Mouse (Mus musculus): ENCODE measurements around the gene Tars2. TPM values are rescaled to one million over a fixed set of nuclear protein-coding genes. Genes with fewer than 3 reads are reported as not detected.

Tars2 gene
- polyA plus RNA-seq, 1 experiment from 2014 or later = 52.3 TPM

- Histone ChIP-seq H3K27me3 (ENCODE audit: insufficient read depth, low read length) (no peaks in the 10 kb centered on the region), H3K4me3 (ENCODE audit: low read depth, low read length) (no peak overlapping the region), H3K4me2 (no peak overlapping the region), H3K36me3 (ENCODE audit: insufficient read depth) (peaks cover 70% of the 10 kb centered on the region), H3K27ac (ENCODE audit: low read depth) (no peak overlapping the region), H3K4me1 (ENCODE audit: insufficient read depth) (no peaks in the 10 kb centered on the region), H3K9ac (no peak overlapping the region), H3K9me3 (ENCODE audit: low read depth, low read length) (no peaks in the 10 kb centered on the region)
- TF ChIP-seq CTCF (IDR thresholded peaks at IDR 0.05; ENCODE audit: low read depth) = no peak
- WGBS = 88% methylated on average over 4 of the region's 4 CpGs
- ATAC-seq (ENCODE audit: insufficient read depth) (no peak), DNase-seq (no peak)
Observed at GRCm38 (mm10) chr3:95785501-95785900, 25.5 kb upstream of the Tars2 start.

- no peak overlapping the region for H3K4me2 ChIP-seq
- ATAC-seq (ENCODE audit: insufficient read depth) (no peak), DNase-seq (peak; percentile 63)
- H3K9ac ChIP-seq = no peak overlapping the region
- no peak overlapping the region for H3K4me3 ChIP-seq (ENCODE audit: low read depth, low read length)
- H3K9me3 ChIP-seq (ENCODE audit: low read depth, low read length) = no peaks in the 10 kb centered on the region
- H3K27me3 ChIP-seq (ENCODE audit: insufficient read depth, low read length) = no peaks in the 10 kb centered on the region
- H3K36me3 ChIP-seq (ENCODE audit: insufficient read depth) = peaks cover 76% of the 10 kb centered on the region
- TF ChIP-seq CTCF (IDR thresholded peaks at IDR 0.05; ENCODE audit: low read depth) = peak; percentile 70
- no peak overlapping the region for H3K27ac ChIP-seq (ENCODE audit: low read depth)
- H3K4me1 ChIP-seq (ENCODE audit: insufficient read depth) = no peaks in the 10 kb centered on the region
Observed at GRCm38 (mm10) chr3:95771985-95772384, 12.0 kb upstream of the Tars2 start.

- Histone ChIP-seq H3K27me3 (ENCODE audit: insufficient read depth, low read length) (no peaks in the 10 kb centered on the region), H3K9me3 (ENCODE audit: low read depth, low read length) (no peaks in the 10 kb centered on the region), H3K4me3 (ENCODE audit: low read depth, low read length) (no peak overlapping the region), H3K4me2 (no peak overlapping the region), H3K4me1 (ENCODE audit: insufficient read depth) (no peaks in the 10 kb centered on the region), H3K27ac (ENCODE audit: low read depth) (no peak overlapping the region), H3K36me3 (ENCODE audit: insufficient read depth) (peaks cover 60% of the 10 kb centered on the region), H3K9ac (no peak overlapping the region)
- no peak for ATAC-seq (ENCODE audit: insufficient read depth)
- no peak for DNase-seq
- TF ChIP-seq CTCF (IDR thresholded peaks at IDR 0.05; ENCODE audit: low read depth) = no peak
- 85% methylated on average over 10 of the region's 10 CpGs for WGBS
Observed at GRCm38 (mm10) chr3:95765534-95765933, 5.5 kb upstream of the Tars2 start.

- H3K27me3 ChIP-seq (ENCODE audit: insufficient read depth, low read length) = no peaks in the 10 kb centered on the region
- H3K36me3 ChIP-seq (ENCODE audit: insufficient read depth) = peaks cover 45% of the 10 kb centered on the region
- no peak for TF ChIP-seq CTCF (IDR thresholded peaks at IDR 0.05; ENCODE audit: low read depth)
- no peaks in the 10 kb centered on the region for H3K4me1 ChIP-seq (ENCODE audit: insufficient read depth)
- DNase-seq = no peak
- no peak overlapping the region for H3K4me3 ChIP-seq (ENCODE audit: low read depth, low read length)
- H3K27ac ChIP-seq (ENCODE audit: low read depth) = no peak overlapping the region
- no peaks in the 10 kb centered on the region for H3K9me3 ChIP-seq (ENCODE audit: low read depth, low read length)
- ATAC-seq (ENCODE audit: insufficient read depth) = no peak
- H3K9ac ChIP-seq = no peak overlapping the region
- 67% methylated on average over 10 of the region's 10 CpGs for WGBS
- no peak overlapping the region for H3K4me2 ChIP-seq
Observed at GRCm38 (mm10) chr3:95763811-95764210, 3.8 kb upstream of the Tars2 start.

- Histone ChIP-seq H3K27me3 (ENCODE audit: insufficient read depth, low read length) (no peaks in the 10 kb centered on the region), H3K9ac (no peak overlapping the region), H3K27ac (ENCODE audit: low read depth) (peak overlapping the region; percentile 32; the same call in 1 of the 2 replicates), H3K4me2 (no peak overlapping the region), H3K4me3 (ENCODE audit: low read depth, low read length) (no peak overlapping the region), H3K4me1 (ENCODE audit: insufficient read depth) (no peaks in the 10 kb centered on the region), H3K36me3 (ENCODE audit: insufficient read depth) (peaks cover 38% of the 10 kb centered on the region), H3K9me3 (ENCODE audit: low read depth, low read length) (no peaks in the 10 kb centered on the region)
- DNase-seq (peak; percentile 49), ATAC-seq (ENCODE audit: insufficient read depth) (0 out of 2 replicates have a peak, but pooled peaks have one; percentile 42)
- TF ChIP-seq CTCF (IDR thresholded peaks at IDR 0.05; ENCODE audit: low read depth) = 0 out of 2 replicates have a peak, but pooled peaks have one; percentile 7
- 50% methylated on average over 6 of the region's 6 CpGs for WGBS
Observed at GRCm38 (mm10) chr3:95762961-95763360, 3.0 kb upstream of the Tars2 start.

- no peak for TF ChIP-seq CTCF (IDR thresholded peaks at IDR 0.05; ENCODE audit: low read depth)
- Histone ChIP-seq H3K4me1 (ENCODE audit: insufficient read depth) (no peaks in the 10 kb centered on the region), H3K27me3 (ENCODE audit: insufficient read depth, low read length) (no peaks in the 10 kb centered on the region), H3K27ac (ENCODE audit: low read depth) (no peak overlapping the region; the same call in 1 of the 2 replicates), H3K9me3 (ENCODE audit: low read depth, low read length) (no peaks in the 10 kb centered on the region), H3K4me3 (ENCODE audit: low read depth, low read length) (no peak overlapping the region), H3K9ac (no peak overlapping the region), H3K36me3 (ENCODE audit: insufficient read depth) (peaks cover 35% of the 10 kb centered on the region), H3K4me2 (no peak overlapping the region)
- ATAC-seq (ENCODE audit: insufficient read depth) (no peak), DNase-seq (no peak)
- WGBS = 57% methylated on average over 4 of the region's 4 CpGs
Observed at GRCm38 (mm10) chr3:95761771-95762170, 1.8 kb upstream of the Tars2 start.

- Histone ChIP-seq H3K9ac (no peak overlapping the region), H3K4me1 (ENCODE audit: insufficient read depth) (no peaks in the 10 kb centered on the region), H3K36me3 (ENCODE audit: insufficient read depth) (peaks cover 24% of the 10 kb centered on the region), H3K27me3 (ENCODE audit: insufficient read depth, low read length) (no peaks in the 10 kb centered on the region), H3K4me2 (no peak overlapping the region), H3K27ac (ENCODE audit: low read depth) (no peak overlapping the region), H3K4me3 (ENCODE audit: low read depth, low read length) (no peak overlapping the region), H3K9me3 (ENCODE audit: low read depth, low read length) (no peaks in the 10 kb centered on the region)
- ATAC-seq (ENCODE audit: insufficient read depth) (no peak), DNase-seq (no peak)
- no peak for TF ChIP-seq CTCF (IDR thresholded peaks at IDR 0.05; ENCODE audit: low read depth)
Observed at GRCm38 (mm10) chr3:95760656-95761055, 650 bp upstream of the Tars2 start.
